Mouse (Mus musculus): ENCODE data around the gene Ppil2.

Gene Ppil2

GRCm38 (mm10) chr16:17040716-17041115 lies 70.3 kb downstream of the Ppil2 start:
- DNase-seq (ENCODE audit: low read depth, low spot score): no peak

All from forelimb bud, embryonic 11.5 days (tissue).